Mouse (Mus musculus) left cerebral cortex, adult 6 months (tissue): ENCODE results near the gene Spdye4c. TPM values are rescaled to one million over a fixed set of nuclear protein-coding genes. Genes with fewer than 3 reads are reported as not detected.

ENCODE experiments used
- long read RNA-seq, 2 experiments: library from polyadenylated mRNA; unstranded; transcript quantifications; one replicate each; pipeline ENCODE4 v2.0.0; 2019 to 2020
- polyA plus RNA-seq: library from polyadenylated mRNA; unstranded; fragments of <200 nt; fragmentation: Nextera tagmentation; gene quantifications from 2 replicates; pipeline ENCODE4 v1.2.3, GENCODE M21; 2021

Spdye4c gene
- not detected in 2 replicates for polyA plus RNA-seq
- long read RNA-seq, experiment 1 = 0 reads
- long read RNA-seq, experiment 2 = 0 reads

DNA sequence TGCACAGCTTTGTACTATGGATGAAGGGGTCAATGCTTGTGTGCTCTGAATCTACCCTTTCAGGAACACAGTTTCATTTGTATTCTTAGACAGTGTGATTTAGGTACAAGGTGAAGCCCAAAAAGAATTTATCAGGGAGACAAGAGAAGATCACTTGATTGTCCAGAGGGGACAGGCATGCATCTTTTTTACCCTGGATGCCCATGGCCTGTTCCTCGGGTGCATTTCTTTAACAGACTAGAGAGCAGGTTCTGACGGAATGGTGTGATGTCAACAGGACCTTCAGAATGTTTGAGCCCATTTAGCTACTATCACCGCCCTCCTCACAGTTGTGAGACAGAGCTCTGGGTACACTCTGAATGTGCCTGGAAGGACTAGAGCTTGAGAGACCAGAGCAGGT, at the start of gene Spdye4c:
Gene Spdye4c (plus strand): TSS at position 301 of the 400 bp plus-strand sequence.

Other genes with a start within 250 kb of the Spdye4c start
- gene Anapc1, start 96.2 kb downstream of the Spdye4c start, polyA plus RNA-seq = 4.1 and 11.7 TPM in 2 replicates
- gene Mertk, start 107.7 kb downstream of the Spdye4c start, polyA plus RNA-seq = 11.4 and 14.6 TPM in 2 replicates
- gene Tmem87b, start 226.9 kb downstream of the Spdye4c start, polyA plus RNA-seq = 21.5 and 21.9 TPM in 2 replicates